In the genomic region with DNA sequence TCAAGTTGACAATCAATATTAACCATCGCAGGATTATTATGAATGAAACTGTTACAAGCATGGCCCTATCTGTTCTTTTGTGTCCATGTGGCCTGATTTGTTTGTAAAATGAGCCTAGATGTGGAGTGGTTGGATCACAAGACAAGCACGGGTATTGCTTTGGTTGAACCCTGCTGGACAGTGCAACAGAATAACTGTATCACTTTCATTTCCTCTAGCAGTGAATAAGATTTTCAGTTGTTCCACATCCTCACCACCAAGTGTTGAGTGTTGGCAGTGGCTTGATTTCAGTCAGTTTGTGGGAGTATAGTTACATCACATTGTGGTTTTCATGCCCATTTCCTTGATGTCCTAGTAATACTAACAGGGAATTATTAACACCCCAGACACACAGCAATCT, we compare ENCODE assay signal across 15 mouse cellular contexts. TPM values are rescaled to one million over a fixed set of nuclear protein-coding genes. Genes with fewer than 3 reads are reported as not detected.
"Had no signal": no experiment of that assay in that cellular context is flagged by ENCODE, and none has a peak within 500 bp of the region (broad histone marks: within the 10 kb centered on the region; RNA-seq: fewer than 3 reads in every experiment).

No protein-coding gene starts in this region.

- H3K36me3 ChIP-seq: limb, embryonic 10.5 days; liver, embryonic 13.5 days; midbrain, embryonic 10.5 days; neural tube, embryonic 13.5 days had no signal

- H3K27me3 ChIP-seq: liver, embryonic 13.5 days; neural tube, embryonic 13.5 days had no signal

- H3K27ac ChIP-seq: kidney, postnatal 0 days; limb, embryonic 10.5 days; liver, embryonic 13.5 days; midbrain, embryonic 10.5 days; neural tube, embryonic 13.5 days had no signal

- H3K4me1 ChIP-seq: limb, embryonic 10.5 days; liver, embryonic 13.5 days; midbrain, embryonic 10.5 days; neural tube, embryonic 13.5 days had no signal

- H3K4me3 ChIP-seq: limb, embryonic 10.5 days; liver, embryonic 13.5 days; midbrain, embryonic 10.5 days; neural tube, embryonic 13.5 days had no signal

- H3K4me2 ChIP-seq: liver, embryonic 13.5 days; neural tube, embryonic 13.5 days had no signal

- H3K9me3 ChIP-seq: limb, embryonic 10.5 days; liver, embryonic 13.5 days; midbrain, embryonic 10.5 days; neural tube, embryonic 13.5 days had no signal

- H3K9ac ChIP-seq: liver, embryonic 13.5 days; liver, postnatal 0 days; neural tube, embryonic 13.5 days had no signal

- ATAC-seq: liver, postnatal 0 days had no signal

- DNase-seq: kidney, adult 11 months; kidney, adult 9 months; kidney, postnatal 4 days; liver, embryonic 13.5 days; liver, postnatal 0 days; midbrain, embryonic 14.5 days; right cerebral cortex, postnatal 14 days had no signal

RNA-seq across cellular contexts. Expression of a gene that starts 45.5 kb away (rescaled TPM):
- total RNA-seq: layer of hippocampus, postnatal 14 days; left cerebral cortex, adult 18-20 months; left cerebral cortex, postnatal 10 days had no signal
- polyA plus RNA-seq: kidney, postnatal 0 days; limb, embryonic 10.5 days; liver, embryonic 13.5 days; midbrain, embryonic 10.5 days; neural tube, embryonic 13.5 days; stomach, embryonic 16.5 days had no signal
